Mouse (Mus musculus): Measurements from ENCODE around the gene Zfp334. TPM values are rescaled to one million over a fixed set of nuclear protein-coding genes. Genes with fewer than 3 reads are reported as not detected.

Zfp334 gene
- polyA plus RNA-seq, 1 experiment from 2014 or later: 9.5 TPM

DNA sequence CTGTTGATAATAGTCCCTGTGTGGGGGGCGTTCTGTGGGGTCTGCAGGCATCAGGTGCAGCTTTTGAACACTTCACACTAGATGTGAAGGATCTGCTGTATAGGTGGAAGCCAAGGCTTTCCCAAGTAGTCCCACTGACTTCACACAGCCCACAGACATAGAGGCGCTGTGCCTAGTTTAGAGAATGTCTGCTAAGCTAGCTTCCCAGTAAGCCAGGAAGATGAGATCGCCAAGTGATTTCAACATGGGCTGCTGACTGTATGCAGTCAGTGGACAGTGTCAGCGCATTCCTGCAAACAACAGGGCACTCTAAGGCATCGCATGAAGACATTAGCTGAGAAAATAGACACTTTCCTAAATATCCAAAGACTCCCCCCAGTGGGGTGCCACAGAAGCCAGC, 12.6 kb downstream of the Zfp334 start:
- WGBS: 89% methylated on average over 5 of the region's 5 CpGs
- H3K4me2 ChIP-seq: no peak overlapping the region
- H3K9ac ChIP-seq: no peak overlapping the region
- H3K9me3 ChIP-seq: peaks cover 4% of the 10 kb centered on the region
- no peak for ATAC-seq (ENCODE audit: insufficient number of reproducible peaks, insufficient read depth, low FRiP score, low TSS enrichment, low read depth)
- H3K4me1 ChIP-seq: no peaks in the 10 kb centered on the region
- H3K36me3 ChIP-seq: peaks cover 56% of the 10 kb centered on the region
- H3K27me3 ChIP-seq: no peaks in the 10 kb centered on the region
- no peak overlapping the region for H3K4me3 ChIP-seq
- no peak overlapping the region for H3K27ac ChIP-seq

DNA sequence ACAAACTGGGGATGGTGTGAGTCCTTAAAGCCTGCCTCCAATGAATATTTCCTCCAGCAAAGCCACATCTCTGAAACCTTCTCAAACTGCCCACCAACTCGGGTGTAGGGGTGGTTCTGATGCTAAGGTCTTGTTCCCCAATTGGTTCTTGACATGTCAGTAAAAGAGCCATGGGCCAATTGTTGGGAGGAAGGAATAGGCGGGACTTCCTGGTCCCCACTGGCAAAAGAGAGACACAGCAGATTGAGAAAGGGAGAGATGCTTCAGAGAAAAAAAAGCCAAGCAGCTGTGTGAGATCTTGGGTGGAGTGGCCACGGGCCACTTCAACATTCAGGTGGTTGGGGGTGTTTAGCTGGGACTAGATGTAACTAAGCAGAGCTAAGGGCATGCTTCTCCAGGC, 17.0 kb downstream of the Zfp334 start:
- H3K27ac ChIP-seq: no peak overlapping the region
- peak overlapping the region; percentile 31; the same call in 1 of the 2 replicates for H3K4me2 ChIP-seq
- H3K4me3 ChIP-seq: no peak overlapping the region
- H3K27me3 ChIP-seq: peaks cover 11% of the 10 kb centered on the region
- peaks cover 18% of the 10 kb centered on the region for H3K4me1 ChIP-seq
- peaks cover 19% of the 10 kb centered on the region for H3K36me3 ChIP-seq
- H3K9me3 ChIP-seq: no peaks in the 10 kb centered on the region
- no peak for ATAC-seq (ENCODE audit: insufficient number of reproducible peaks, insufficient read depth, low FRiP score, low TSS enrichment, low read depth)
- 23% methylated on average over 3 of the region's 3 CpGs for WGBS
- H3K9ac ChIP-seq: no peak overlapping the region

- peaks cover 11% of the 10 kb centered on the region for H3K27me3 ChIP-seq
- no peak for ATAC-seq (ENCODE audit: insufficient number of reproducible peaks, insufficient read depth, low FRiP score, low TSS enrichment, low read depth)
- H3K4me1 ChIP-seq: peaks cover 18% of the 10 kb centered on the region
- H3K4me3 ChIP-seq: no peak overlapping the region
- H3K9me3 ChIP-seq: no peaks in the 10 kb centered on the region
- WGBS: 75% methylated on average over 3 of the region's 3 CpGs
- H3K36me3 ChIP-seq: peaks cover 12% of the 10 kb centered on the region
- H3K27ac ChIP-seq: no peak overlapping the region
- no peak overlapping the region for H3K4me2 ChIP-seq
- H3K9ac ChIP-seq: no peak overlapping the region
Observed at GRCm38 (mm10) chr2:165370348-165370747, 17.7 kb downstream of the Zfp334 start.

- Histone ChIP-seq H3K4me1 (peaks cover 26% of the 10 kb centered on the region), H3K27ac (no peak within 1 kb of the TSS), H3K9me3 (no peaks in the 10 kb centered on the region), H3K4me3 (peak within 1 kb of the TSS; percentile 44), H3K36me3 (no peaks in the 10 kb centered on the region), H3K9ac (peak within 1 kb of the TSS; percentile 71), H3K27me3 (peaks cover 15% of the 10 kb centered on the region), H3K4me2 (peak within 1 kb of the TSS; percentile 77)
- no peak for ATAC-seq (ENCODE audit: insufficient number of reproducible peaks, insufficient read depth, low FRiP score, low TSS enrichment, low read depth)
- under 1% methylated on average over 27 of the region's 27 CpGs for WGBS
Observed at GRCm38 (mm10) chr2:165368496-165368895, 19.6 kb downstream of the Zfp334 start, which contains the start of gene Zfp663. Zfp663 (minus strand) TSS chr2:165368729.

GRCm38 (mm10) chr2:165367868-165368439, 20.1 kb downstream of the Zfp334 start:
- Histone ChIP-seq H3K27me3 (peaks cover 20% of the 10 kb centered on the region), H3K9me3 (no peaks in the 10 kb centered on the region), H3K9ac (peak overlapping the region; percentile 71), H3K27ac (no peak overlapping the region), H3K36me3 (no peaks in the 10 kb centered on the region), H3K4me2 (peak overlapping the region; percentile 77), H3K4me1 (peaks cover 26% of the 10 kb centered on the region), H3K4me3 (peak overlapping the region; percentile 44)
- ATAC-seq (ENCODE audit: insufficient number of reproducible peaks, insufficient read depth, low FRiP score, low TSS enrichment, low read depth): no peak
- WGBS: under 1% methylated on average over 12 of the region's 13 CpGs

DNA sequence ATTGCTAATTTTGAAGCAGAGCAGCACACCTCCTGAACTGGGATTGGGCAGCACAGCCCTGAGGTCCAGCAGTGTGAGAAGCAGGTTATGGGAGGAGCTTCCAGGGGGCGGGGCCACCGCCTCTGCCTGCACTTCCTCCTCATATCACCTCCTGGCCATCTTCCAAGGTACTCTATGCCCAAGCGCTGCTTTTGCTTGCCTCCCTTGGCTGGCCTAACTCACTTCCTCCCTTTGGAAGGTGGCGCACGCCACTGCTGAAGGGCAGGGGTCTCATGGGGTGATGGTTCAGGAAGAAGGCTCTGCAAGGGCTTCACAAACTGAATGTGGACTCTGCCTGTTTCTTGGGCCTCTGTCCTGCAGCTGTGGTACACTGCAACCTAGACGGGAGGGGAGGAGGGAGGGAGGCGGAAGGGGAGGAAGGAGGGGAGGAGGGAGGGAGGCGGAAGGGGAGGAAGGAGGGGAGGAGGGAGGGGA, 21.0 kb downstream of the Zfp334 start:
- Histone ChIP-seq H3K4me3 (no peak overlapping the region), H3K27me3 (peaks cover 21% of the 10 kb centered on the region), H3K9ac (no peak overlapping the region), H3K9me3 (no peaks in the 10 kb centered on the region), H3K4me2 (peak overlapping the region; percentile 39), H3K27ac (no peak overlapping the region), H3K36me3 (no peaks in the 10 kb centered on the region), H3K4me1 (peaks cover 26% of the 10 kb centered on the region)
- peak; percentile 49; the same call in 1 of the 2 replicates for ATAC-seq (ENCODE audit: insufficient number of reproducible peaks, insufficient read depth, low FRiP score, low TSS enrichment, low read depth)
- WGBS: 8% methylated on average over 5 of the region's 8 CpGs

GRCm38 (mm10) chr2:165364334-165365091, 23.5 kb downstream of the Zfp334 start:
- peak overlapping the region; percentile 27; the same call in 1 of the 2 replicates for H3K9ac ChIP-seq
- ATAC-seq (ENCODE audit: insufficient number of reproducible peaks, insufficient read depth, low FRiP score, low TSS enrichment, low read depth): no peak
- H3K4me2 ChIP-seq: peak overlapping the region; percentile 49
- WGBS: 13% methylated on average over 21 of the region's 21 CpGs
- 0 out of 2 replicates have a peak overlapping the region, but pooled peaks have one; percentile 2 for H3K4me3 ChIP-seq
- no peaks in the 10 kb centered on the region for H3K36me3 ChIP-seq
- H3K27ac ChIP-seq: no peak overlapping the region
- peaks cover 26% of the 10 kb centered on the region for H3K4me1 ChIP-seq
- H3K27me3 ChIP-seq: peaks cover 21% of the 10 kb centered on the region
- no peaks in the 10 kb centered on the region for H3K9me3 ChIP-seq

GRCm38 (mm10) chr2:165363282-165363681, 24.8 kb downstream of the Zfp334 start:
- no peak overlapping the region for H3K9ac ChIP-seq
- WGBS: 81% methylated on average over 6 of the region's 6 CpGs

GRCm38 (mm10) chr2:165360861-165361260, 27.2 kb downstream of the Zfp334 start:
- no peak overlapping the region for H3K9ac ChIP-seq
- no peak overlapping the region for H3K4me3 ChIP-seq
- no peak for ATAC-seq (ENCODE audit: insufficient number of reproducible peaks, insufficient read depth, low FRiP score, low TSS enrichment, low read depth)
- H3K27ac ChIP-seq: no peak overlapping the region
- H3K27me3 ChIP-seq: peaks cover 10% of the 10 kb centered on the region
- no peaks in the 10 kb centered on the region for H3K9me3 ChIP-seq
- no peaks in the 10 kb centered on the region for H3K36me3 ChIP-seq
- H3K4me2 ChIP-seq: no peak overlapping the region
- H3K4me1 ChIP-seq: peaks cover 8% of the 10 kb centered on the region
- WGBS: 0% methylated on average over 1 of the region's 1 CpGs

More at GRCm38 (mm10) chr2:165363282-165363681, 24.8 kb downstream of the Zfp334 start:
- H3K27ac ChIP-seq: no peak overlapping the region
- H3K4me2 ChIP-seq: no peak overlapping the region
- H3K36me3 ChIP-seq: no peaks in the 10 kb centered on the region
- no peak for ATAC-seq (ENCODE audit: insufficient number of reproducible peaks, insufficient read depth, low FRiP score, low TSS enrichment, low read depth)
- H3K9me3 ChIP-seq: no peaks in the 10 kb centered on the region
- peaks cover 21% of the 10 kb centered on the region for H3K4me1 ChIP-seq
- peaks cover 13% of the 10 kb centered on the region for H3K27me3 ChIP-seq
- H3K4me3 ChIP-seq: no peak overlapping the region

- WGBS: 90% methylated on average over 20 of the region's 20 CpGs
- Histone ChIP-seq H3K27me3 (no peaks in the 10 kb centered on the region), H3K9me3 (peaks cover 17% of the 10 kb centered on the region), H3K4me3 (no peak overlapping the region), H3K9ac (no peak overlapping the region), H3K4me2 (no peak overlapping the region), H3K4me1 (no peaks in the 10 kb centered on the region), H3K36me3 (peaks cover 11% of the 10 kb centered on the region), H3K27ac (no peak overlapping the region)
- ATAC-seq (ENCODE audit: insufficient number of reproducible peaks, insufficient read depth, low FRiP score, low TSS enrichment, low read depth): no peak
Observed at GRCm38 (mm10) chr2:165351828-165352513, 36.1 kb downstream of the Zfp334 start.

GRCm38 (mm10) chr2:165349466-165349865, 38.6 kb downstream of the Zfp334 start:
- H3K27me3 ChIP-seq: no peaks in the 10 kb centered on the region
- peaks cover 11% of the 10 kb centered on the region for H3K36me3 ChIP-seq
- 25% methylated on average over 8 of the region's 8 CpGs for WGBS
- H3K9ac ChIP-seq: no peak overlapping the region
- no peak overlapping the region for H3K4me3 ChIP-seq
- no peak overlapping the region for H3K27ac ChIP-seq
- no peaks in the 10 kb centered on the region for H3K4me1 ChIP-seq
- H3K9me3 ChIP-seq: peaks cover 17% of the 10 kb centered on the region
- no peak overlapping the region for H3K4me2 ChIP-seq
- no peak for ATAC-seq (ENCODE audit: insufficient number of reproducible peaks, insufficient read depth, low FRiP score, low TSS enrichment, low read depth)

Measured in embryonic facial prominence, embryonic 13.5 days (tissue).